Mouse (Mus musculus) CH12.LX (cell line): Measurements from ENCODE around the gene Gcnt3. TPM values are rescaled to one million over a fixed set of nuclear protein-coding genes. Genes with fewer than 3 reads are reported as not detected.

ENCODE experiments used
- DNase-seq: peaks from one replicate; pipeline ENCODE4 v3.0.0-alpha.2; 2013; ENCODE audit errors: extremely low read depth
- H3K27ac ChIP-seq: 2 replicates; pipeline ENCODE4 v1.5.1; 2012; ENCODE audit warnings: low read depth, mild to moderate bottlenecking, control low read depth, moderate library complexity; ENCODE audit not compliant: insufficient read depth
- H3K27me3 ChIP-seq: replicated peaks from 2 replicates; pipeline ENCODE3; 2012; ENCODE audit warnings: inconsistent platforms
- H3K36me3 ChIP-seq, 2 experiments: replicated peaks in 1 of 2; 2 replicates each; pipeline versions ENCODE3 to v1.6.1; 2012; ENCODE audit warnings: inconsistent platforms in 1 of 2, low read length in 1 of 2, mild to moderate bottlenecking in 1 of 2, mixed read lengths in 1 of 2, moderate library complexity in 1 of 2; ENCODE audit not compliant: control insufficient read depth in 1 of 2, insufficient read depth in 1 of 2
- H3K4me1 ChIP-seq, 2 experiments: 2 replicates each; pipeline ENCODE4 v1.6.1; 2012; ENCODE audit warnings: inconsistent platforms in 1 of 2, moderate library complexity in 1 of 2; ENCODE audit not compliant: insufficient read depth in 2 of 2, control insufficient read depth in 1 of 2
- H3K4me2 ChIP-seq: 2 replicates; pipeline ENCODE4 v1.6.1; 2012; ENCODE audit warnings: low read depth, mild to moderate bottlenecking, control low read depth; ENCODE audit not compliant: poor library complexity, insufficient read depth, severe bottlenecking
- H3K4me3 ChIP-seq, 3 experiments: fragments of 150-350 bp in 1 of 3; sonication (generic) in 1 of 3; replicated peaks in 1 of 3; 2 replicates each; pipeline versions ENCODE3 to v1.5.1; 2011 to 2012; ENCODE audit warnings: low read depth in 2 of 3, low read length in 2 of 3, mild to moderate bottlenecking in 2 of 3, moderate library complexity in 2 of 3, control low read depth in 1 of 3, improper control_type of control experiment in 1 of 3, inconsistent platforms in 1 of 3, mixed read lengths in 1 of 3; ENCODE audit not compliant: poor library complexity in 1 of 3
- H3K79me2 ChIP-seq: replicated peaks from 2 replicates; pipeline ENCODE4 v1.6.1; 2012; ENCODE audit warnings: mild to moderate bottlenecking, moderate library complexity; ENCODE audit not compliant: control insufficient read depth, poor library complexity, insufficient read depth, severe bottlenecking; ENCODE audit errors: extremely low read depth
- H3K9ac ChIP-seq: 2 replicates; pipeline ENCODE4 v1.6.1; 2012; ENCODE audit warnings: low read depth, mild to moderate bottlenecking, control low read depth, moderate library complexity; ENCODE audit not compliant: insufficient read depth
- H3K9me3 ChIP-seq: replicated peaks from 2 replicates; pipeline ENCODE3; 2012; ENCODE audit warnings: low read length, inconsistent platforms, mixed read lengths
- BHLHE40 ChIP-seq: IDR thresholded peaks from 2 replicates; pipeline ENCODE4 v1.6.1; 2011; ENCODE audit warnings: mild to moderate bottlenecking, low read depth, low read length, improper control_type of control experiment
- CHD1 ChIP-seq: IDR thresholded peaks from 2 replicates; pipeline ENCODE4 v1.6.1; 2012; ENCODE audit warnings: low read depth, low read length, improper control_type of control experiment, inconsistent platforms
- CTCF ChIP-seq, 2 experiments: IDR thresholded peaks in 1 of 2; conservative IDR thresholded peaks in 1 of 2; 2 replicates each; pipeline ENCODE4 v1.5.1; 2011 to 2012; ENCODE audit warnings: low read depth in 2 of 2, low read length in 2 of 2, improper control_type of control experiment in 1 of 2, inconsistent platforms in 1 of 2, mild to moderate bottlenecking in 1 of 2, moderate library complexity in 1 of 2
- E2F4 ChIP-seq: IDR thresholded peaks from 2 replicates; pipeline ENCODE4 v1.6.1; 2011; ENCODE audit warnings: low read depth, low read length, improper control_type of control experiment; ENCODE audit not compliant: insufficient replicate concordance
- ELF1 ChIP-seq: IDR thresholded peaks from 2 replicates; pipeline ENCODE4 v1.6.1; 2014; ENCODE audit warnings: low read depth, mild to moderate bottlenecking, inconsistent platforms, low read length, improper control_type of control experiment
- EP300 ChIP-seq: IDR thresholded peaks from 2 replicates; pipeline ENCODE4 v1.6.1; 2011; ENCODE audit warnings: low read length, improper control_type of control experiment
- ETS1 ChIP-seq: conservative IDR thresholded peaks from 2 replicates; pipeline ENCODE4 v1.6.1; 2012; ENCODE audit warnings: low read depth, mild to moderate bottlenecking, inconsistent platforms, low read length, improper control_type of control experiment, moderate library complexity
- GABPA ChIP-seq: IDR thresholded peaks from 2 replicates; pipeline ENCODE4 v1.6.1; 2012; ENCODE audit warnings: low read depth, low read length, improper control_type of control experiment, inconsistent platforms; ENCODE audit not compliant: insufficient replicate concordance
- HCFC1 ChIP-seq: IDR thresholded peaks from 2 replicates; pipeline ENCODE4 v1.6.1; 2012; ENCODE audit warnings: low read depth, mild to moderate bottlenecking, inconsistent platforms, low read length, improper control_type of control experiment
- IRF4 ChIP-seq: IDR thresholded peaks from 2 replicates; pipeline ENCODE4 v1.6.1; 2014; ENCODE audit warnings: low read depth, mild to moderate bottlenecking, inconsistent platforms, low read length, improper control_type of control experiment
- JUN ChIP-seq: IDR thresholded peaks from 2 replicates; pipeline ENCODE4 v1.6.1; 2011; ENCODE audit warnings: low read depth, mild to moderate bottlenecking, low read length, improper control_type of control experiment, moderate library complexity; ENCODE audit not compliant: insufficient read depth
- JUND ChIP-seq: conservative IDR thresholded peaks from 2 replicates; pipeline ENCODE4 v1.6.1; 2011; ENCODE audit warnings: low read depth, low read length, improper control_type of control experiment
- KAT2A ChIP-seq: IDR thresholded peaks from 2 replicates; pipeline ENCODE4 v1.6.1; 2012; ENCODE audit warnings: low read length, improper control_type of control experiment, inconsistent platforms; ENCODE audit not compliant: insufficient replicate concordance
- MAFK ChIP-seq: IDR thresholded peaks from 2 replicates; pipeline ENCODE4 v1.6.1; 2011; ENCODE audit warnings: low read length, improper control_type of control experiment; ENCODE audit not compliant: insufficient replicate concordance
- MAX ChIP-seq: IDR thresholded peaks from 2 replicates; pipeline ENCODE4 v1.6.1; 2011; ENCODE audit warnings: low read length, improper control_type of control experiment
- MAZ ChIP-seq: IDR thresholded peaks from 2 replicates; pipeline ENCODE4 v1.6.1; 2012; ENCODE audit warnings: low read depth, mild to moderate bottlenecking, inconsistent platforms, low read length, improper control_type of control experiment, moderate library complexity
- MEF2A ChIP-seq: IDR thresholded peaks from 2 replicates; pipeline ENCODE4 v1.6.1; 2014; ENCODE audit warnings: low read depth, mild to moderate bottlenecking, inconsistent platforms, low read length, improper control_type of control experiment, borderline replicate concordance
- MXI1 ChIP-seq: IDR thresholded peaks from 2 replicates; pipeline ENCODE4 v1.6.1; 2011; ENCODE audit warnings: mild to moderate bottlenecking, low read depth, low read length, improper control_type of control experiment
- MYC ChIP-seq: IDR thresholded peaks from 2 replicates; pipeline ENCODE4 v1.6.1; 2011; ENCODE audit warnings: low read depth, mild to moderate bottlenecking, improper control_type of control experiment, low read length
- NELFE ChIP-seq: IDR thresholded peaks from 2 replicates; pipeline ENCODE4 v1.6.1; 2011; ENCODE audit warnings: low read depth, low read length, improper control_type of control experiment
- NRF1 ChIP-seq: IDR thresholded peaks from 2 replicates; pipeline ENCODE4 v1.6.1; 2014; ENCODE audit warnings: low read depth, mild to moderate bottlenecking, inconsistent platforms, low read length, improper control_type of control experiment, moderate library complexity
- POLR2A ChIP-seq: IDR thresholded peaks from 2 replicates; pipeline ENCODE4 v1.6.1; 2011; ENCODE audit warnings: low read depth, mild to moderate bottlenecking, improper control_type of control experiment, low read length
- POLR2AphosphoS2 ChIP-seq: IDR thresholded peaks from 2 replicates; pipeline ENCODE4 v1.6.1; 2011; ENCODE audit warnings: low read depth, low read length, improper control_type of control experiment
- RAD21 ChIP-seq: IDR thresholded peaks from 2 replicates; pipeline ENCODE4 v1.6.1; 2011; ENCODE audit warnings: low read depth, mild to moderate bottlenecking, low read length, improper control_type of control experiment, moderate library complexity
- RCOR1 ChIP-seq: conservative IDR thresholded peaks from 2 replicates; pipeline ENCODE4 v1.6.1; 2012; ENCODE audit warnings: low read depth, mild to moderate bottlenecking, inconsistent platforms, low read length, improper control_type of control experiment
- SIN3A ChIP-seq: IDR thresholded peaks from 2 replicates; pipeline ENCODE4 v1.6.1; 2012; ENCODE audit warnings: low read length, improper control_type of control experiment, inconsistent platforms
- SMC3 ChIP-seq: IDR thresholded peaks from 2 replicates; pipeline ENCODE4 v1.6.1; 2011; ENCODE audit warnings: low read depth, low read length, improper control_type of control experiment
- TBP ChIP-seq: conservative IDR thresholded peaks from 2 replicates; pipeline ENCODE4 v1.6.1; 2011; ENCODE audit warnings: low read depth, low read length, improper control_type of control experiment
- TCF12 ChIP-seq: IDR thresholded peaks from 2 replicates; pipeline ENCODE4 v1.6.1; 2014; ENCODE audit warnings: low read depth, mild to moderate bottlenecking, inconsistent platforms, low read length, improper control_type of control experiment
- UBTF ChIP-seq: IDR thresholded peaks from 2 replicates; pipeline ENCODE4 v1.6.1; 2012; ENCODE audit warnings: low read depth, mild to moderate bottlenecking, inconsistent platforms, low read length, improper control_type of control experiment, moderate library complexity
- USF1 ChIP-seq: IDR thresholded peaks from 2 replicates; pipeline ENCODE4 v1.6.1; 2014; ENCODE audit warnings: low read depth, mild to moderate bottlenecking, inconsistent platforms, low read length, improper control_type of control experiment
- USF2 ChIP-seq: conservative IDR thresholded peaks from 2 replicates; pipeline ENCODE4 v1.6.1; 2011; ENCODE audit warnings: low read depth, low read length, improper control_type of control experiment
- ZC3H11A ChIP-seq: IDR thresholded peaks from 2 replicates; pipeline ENCODE4 v1.6.1; 2012; ENCODE audit warnings: low read depth, mild to moderate bottlenecking, inconsistent platforms, low read length, improper control_type of control experiment
- ZMIZ1 ChIP-seq: IDR thresholded peaks from 2 replicates; pipeline ENCODE4 v1.6.1; 2012; ENCODE audit warnings: low read depth, mild to moderate bottlenecking, inconsistent platforms, low read length, improper control_type of control experiment
- ZNF384 ChIP-seq: IDR thresholded peaks from 2 replicates; pipeline ENCODE4 v1.6.1; 2012; ENCODE audit warnings: low read depth, low read length, improper control_type of control experiment, inconsistent platforms
- dilution Hi-C: fragments of 300-500 bp; cut with MboI; formaldehyde crosslinking; loops from 2 replicates; pipeline ENCODE4 v1.14.3; 2020; ENCODE audit warnings: low sequenced_read_pairs; ENCODE audit not compliant: extremely low pct_unique_long_range_greater_than_20kb, extremely low pct_ligation_motif_present
- in situ Hi-C: fragments of 300-500 bp; cut with MboI; formaldehyde crosslinking; loops from 3 replicates; pipeline ENCODE4 v1.14.3; 2019; ENCODE audit warnings: low sequenced_read_pairs, low pct_ligation_motif_present, low pct_unique_long_range_greater_than_20kb, mixed read lengths
- polyA plus RNA-seq: library from polyadenylated mRNA; unstranded; fragments of >175 nt; gene quantifications from 2 replicates; pipeline ENCODE4 v1.2.1, GENCODE M21; 2012; ENCODE audit warnings: low read depth; ENCODE audit not compliant: insufficient read length
- total RNA-seq, 2 experiments: library from RNA; depleted of rRNA; stranded (reverse); fragments of 300-350 nt in 1 of 2; fragments of >200 nt in 1 of 2; gene quantifications; 2 replicates each; pipeline ENCODE4 v1.2.3; 2012 to 2014

Gcnt3 gene
- total and polyA plus RNA-seq, 3 experiments: 0.04 TPM; not detected in 1

DNA sequence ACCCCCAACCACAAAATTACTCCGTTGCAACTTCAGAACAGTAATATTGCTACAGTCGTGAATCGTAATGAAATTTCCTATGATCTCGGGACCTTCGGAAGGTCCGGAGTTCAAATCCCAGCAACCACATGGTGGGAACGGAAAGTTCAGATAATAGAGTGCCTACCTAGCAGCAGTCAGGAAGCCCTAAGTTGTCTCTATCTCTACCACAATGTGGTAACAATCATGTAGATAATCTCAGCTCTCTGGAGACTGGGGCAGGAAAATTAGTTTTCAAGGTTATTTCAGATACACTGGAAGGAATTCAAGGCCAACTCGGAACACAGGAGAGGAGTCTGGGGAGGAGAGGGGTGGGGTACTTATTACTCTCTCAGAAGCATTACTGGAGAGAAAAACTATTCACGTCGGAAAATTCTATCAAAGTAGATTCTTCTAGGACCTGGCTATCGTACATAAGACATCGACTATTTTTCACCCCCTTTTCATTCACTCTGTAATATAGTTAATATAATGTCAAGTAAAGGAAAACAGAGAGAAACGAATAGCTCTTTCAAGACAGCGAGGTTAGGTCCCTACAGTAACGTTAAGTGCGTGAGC is 49.1 kb downstream of the Gcnt3 start (continued):
- TF ChIP-seq SMC3 (no peak), POLR2A (no peak; the same call in 1 of the 2 replicates), NRF1 (no peak), TCF12 (no peak)
- TF ChIP-seq, all 38 proteins: peak for 8

- peak; percentile 92 for DNase-seq
- dilution Hi-C loops: no loop called here
These were observed 50.3 kb downstream of the Gcnt3 start for GRCm38 (mm10) chr9:69987579-69987978.

GRCm38 (mm10) chr9:69986571-69986970 is 51.3 kb downstream of the Gcnt3 start:
- TF ChIP-seq NELFE (no peak), POLR2AphosphoS2 (no peak), MAX (no peak), ETS1 (no peak), TBP (no peak), CTCF (conservative IDR thresholded peaks at IDR 0.05 in 1 of 2, IDR thresholded peaks at IDR 0.05 in 1 of 2; ENCODE audit: low read depth in 2 of 2, low read length in 2 of 2) (no peak), UBTF (no peak), MXI1 (no peak), JUND (no peak), E2F4 (no peak), BHLHE40 (no peak), ZNF384 (no peak), TCF12 (no peak), CHD1 (no peak), USF1 (no peak), KAT2A (no peak)
- Histone ChIP-seq H3K79me2 (peaks cover 15% of the 10 kb centered on the region), H3K4me2 (no peak overlapping the region), H3K27ac (no peak overlapping the region), H3K9ac (no peak overlapping the region), H3K36me3 (peaks cover 0 to 5% of the 10 kb centered on the region in 2 experiments), H3K4me3 (no peak overlapping the region), H3K4me1 (peaks cover 6 to 20% of the 10 kb centered on the region in 2 experiments; a peak in 3 of 4 replicates), H3K27me3 (no peaks in the 10 kb centered on the region), H3K9me3 (no peaks in the 10 kb centered on the region)
- in situ Hi-C loops: no loop called here
- dilution Hi-C loops: no loop called here
- no peak for DNase-seq

More at GRCm38 (mm10) chr9:69987579-69987978, 50.3 kb downstream of the Gcnt3 start:
- Histone ChIP-seq H3K9ac (peak overlapping the region; percentile 29; the same call in 1 of the 2 replicates), H3K9me3 (no peaks in the 10 kb centered on the region), H3K27me3 (no peaks in the 10 kb centered on the region), H3K27ac (no peak overlapping the region)
- in situ Hi-C loops: no loop called here
- peak; percentile 61 to 96 for TF ChIP-seq CTCF (conservative IDR thresholded peaks at IDR 0.05 in 1 of 2, IDR thresholded peaks at IDR 0.05 in 1 of 2; ENCODE audit: low read depth in 2 of 2, low read length in 2 of 2)
- peak; percentile 98 for TF ChIP-seq EP300
- TF ChIP-seq TCF12: peak; percentile 44
- TF ChIP-seq JUN: peak; percentile 96
- TF ChIP-seq RCOR1: peak; percentile 71; the same call in 1 of the 2 replicates
- TF ChIP-seq USF2: no peak
- TF ChIP-seq POLR2A: no peak
- TF ChIP-seq JUND: peak; percentile 98
- TF ChIP-seq ZMIZ1: no peak
- peak; percentile 70 for TF ChIP-seq MAFK
- TF ChIP-seq HCFC1: no peak; the same call in 1 of the 2 replicates
- no peak for TF ChIP-seq NELFE
- TF ChIP-seq E2F4: 0 out of 2 replicates have a peak, but pooled peaks have one; percentile 66
- TF ChIP-seq ETS1: peak; percentile 84; the same call in 1 of the 2 replicates
- TF ChIP-seq ZNF384: peak; percentile 26; the same call in 1 of the 2 replicates
- TF ChIP-seq BHLHE40: peak; percentile 88
- 0 out of 2 replicates have a peak, but pooled peaks have one; percentile 38 for TF ChIP-seq SIN3A
- TF ChIP-seq MYC: peak; percentile 86
- TF ChIP-seq GABPA: no peak
- no peak for TF ChIP-seq MAZ
- peak; percentile 93 for TF ChIP-seq SMC3
- TF ChIP-seq NRF1: no peak
- 0 out of 2 replicates have a peak, but pooled peaks have one; percentile 8 for TF ChIP-seq TBP
- TF ChIP-seq RAD21: peak; percentile 97
- TF ChIP-seq ELF1: peak; percentile 24; the same call in 1 of the 2 replicates
- TF ChIP-seq ZC3H11A: peak; percentile 52
- peak; percentile 93 for TF ChIP-seq MEF2A
- TF ChIP-seq IRF4: peak; percentile 98
- TF ChIP-seq, all 38 proteins: peak for 20
- peak overlapping the region; percentile 72 for H3K4me2 ChIP-seq
- H3K36me3 ChIP-seq: peaks cover 0 to 14% of the 10 kb centered on the region in 2 experiments
- peaks cover 25% of the 10 kb centered on the region for H3K79me2 ChIP-seq
- peaks cover 6 to 30% of the 10 kb centered on the region in 2 experiments; a peak in 3 of 4 replicates for H3K4me1 ChIP-seq
- H3K4me3 ChIP-seq: no peak overlapping the region
